Mouse (Mus musculus) neural tube, embryonic 11.5 days (tissue): ENCODE data around the gene Parn. TPM values are rescaled to one million over a fixed set of nuclear protein-coding genes. Genes with fewer than 3 reads are reported as not detected.

Experiments used
- ATAC-seq: fragments of 200-750 bp; cut with Nextera tagmentation; 2 replicates; pipeline ENCODE4 v1.8.0; 2017; ENCODE audit warnings: moderate number of reproducible peaks, mild to moderate bottlenecking, moderate TSS enrichment, moderate library complexity; ENCODE audit not compliant: insufficient read depth, low FRiP score, low TSS enrichment
- DNase-seq: peaks from one replicate; pipeline ENCODE4 v3.0.0-alpha.2; 2015; ENCODE audit warnings: low spot score
- H3K27ac ChIP-seq: fragments of 300-500 bp; sonication (generic); 2 replicates; pipeline ENCODE4 v1.5.1; 2014; ENCODE audit warnings: low read depth, mild to moderate bottlenecking, low read length
- H3K27me3 ChIP-seq: fragments of 300-500 bp; sonication (generic); 2 replicates; pipeline ENCODE4 v1.6.1; 2014; ENCODE audit warnings: mild to moderate bottlenecking, low read length, mixed read lengths; ENCODE audit not compliant: control insufficient read depth, insufficient read depth
- H3K36me3 ChIP-seq: fragments of 300-500 bp; sonication (generic); 2 replicates; pipeline ENCODE4 v1.6.1; 2014; ENCODE audit warnings: mild to moderate bottlenecking, low read length, moderate library complexity, mixed read lengths; ENCODE audit not compliant: control insufficient read depth, insufficient read depth
- H3K4me1 ChIP-seq: fragments of 300-500 bp; sonication (generic); 2 replicates; pipeline ENCODE4 v1.6.1; 2014; ENCODE audit warnings: low read length, mixed read lengths; ENCODE audit not compliant: control insufficient read depth, insufficient read depth
- H3K4me2 ChIP-seq: fragments of 300-500 bp; sonication (generic); 2 replicates; pipeline ENCODE4 v1.6.1; 2014; ENCODE audit warnings: low read depth, mild to moderate bottlenecking, moderate library complexity
- H3K4me3 ChIP-seq: fragments of 300-500 bp; sonication (generic); 2 replicates; pipeline ENCODE4 v1.5.1; 2014; ENCODE audit warnings: low read depth, low read length
- H3K9ac ChIP-seq: fragments of 300-500 bp; sonication (generic); 2 replicates; pipeline ENCODE4 v1.6.1; 2014; ENCODE audit warnings: mild to moderate bottlenecking, low read length
- H3K9me3 ChIP-seq: fragments of 300-500 bp; sonication (generic); 2 replicates; pipeline ENCODE4 v1.6.1; 2016; ENCODE audit warnings: low read length; ENCODE audit not compliant: control insufficient read depth
- WGBS: fragments of 180-500 bp; shearing (Covaris S2); extraction: QIAGEN DNeasy Blood & Tissue Kit; methylation state at CpG from one replicate; pipeline ENCODE4 v1.1.7; 2014; 5-methylcytosine and 5-hydroxymethylcytosine counted together
- polyA plus RNA-seq: library from polyadenylated mRNA; unstranded; fragments of >200 nt; fragmentation: Nextera tagmentation; extraction: Ambion mirVana; gene quantifications from 2 replicates; pipeline ENCODE4 v1.2.1, GENCODE M21; 2014

Parn gene
- polyA plus RNA-seq, 1 experiment from 2014 or later, result 41.3 TPM

- Histone ChIP-seq H3K36me3 (no peaks in the 10 kb centered on the region), H3K9ac (no peak overlapping the region), H3K4me3 (no peak overlapping the region), H3K4me2 (no peak overlapping the region), H3K27me3 (no peaks in the 10 kb centered on the region), H3K9me3 (no peaks in the 10 kb centered on the region), H3K27ac (no peak overlapping the region), H3K4me1 (no peaks in the 10 kb centered on the region)
- WGBS, result 90% methylated on average over 5 of the region's 5 CpGs
- DNase-seq (no peak), ATAC-seq (no peak)
These were observed 55.4 kb downstream of the Parn start for GRCm38 (mm10) chr16:13612571-13612970.

- H3K9ac ChIP-seq, result no peak overlapping the region
- ATAC-seq, result no peak
- H3K27me3 ChIP-seq, result no peaks in the 10 kb centered on the region
- H3K27ac ChIP-seq, result no peak overlapping the region
- no peak overlapping the region for H3K4me2 ChIP-seq
- no peaks in the 10 kb centered on the region for H3K9me3 ChIP-seq
- H3K36me3 ChIP-seq, result no peaks in the 10 kb centered on the region
- H3K4me3 ChIP-seq, result no peak overlapping the region
- WGBS, result 83% methylated on average over 6 of the region's 6 CpGs
- no peaks in the 10 kb centered on the region for H3K4me1 ChIP-seq
- DNase-seq, result no peak
These were observed 55.9 kb downstream of the Parn start for GRCm38 (mm10) chr16:13612058-13612457.

- no peaks in the 10 kb centered on the region for H3K9me3 ChIP-seq
- DNase-seq, result no peak
These were observed 56.6 kb downstream of the Parn start for GRCm38 (mm10) chr16:13611399-13611798.

GRCm38 (mm10) chr16:13610951-13611381, 57.0 kb downstream of the Parn start:
- Histone ChIP-seq H3K27me3 (no peaks in the 10 kb centered on the region), H3K4me3 (no peak overlapping the region), H3K27ac (no peak overlapping the region), H3K4me2 (no peak overlapping the region), H3K4me1 (no peaks in the 10 kb centered on the region), H3K9me3 (no peaks in the 10 kb centered on the region), H3K9ac (no peak overlapping the region), H3K36me3 (no peaks in the 10 kb centered on the region)
- WGBS, result 81% methylated on average over 5 of the region's 5 CpGs
- DNase-seq (no peak), ATAC-seq (no peak)

More at GRCm38 (mm10) chr16:13611399-13611798, 56.6 kb downstream of the Parn start:
- no peak for ATAC-seq
- Histone ChIP-seq H3K4me2 (no peak overlapping the region), H3K27ac (no peak overlapping the region), H3K36me3 (no peaks in the 10 kb centered on the region), H3K27me3 (no peaks in the 10 kb centered on the region), H3K9ac (no peak overlapping the region), H3K4me1 (no peaks in the 10 kb centered on the region), H3K4me3 (no peak overlapping the region)

- no peak for DNase-seq
- no peaks in the 10 kb centered on the region for H3K9me3 ChIP-seq
- no peak overlapping the region for H3K4me3 ChIP-seq
- no peak overlapping the region for H3K9ac ChIP-seq
- H3K27me3 ChIP-seq, result no peaks in the 10 kb centered on the region
- H3K36me3 ChIP-seq, result no peaks in the 10 kb centered on the region
- no peak overlapping the region for H3K27ac ChIP-seq
- ATAC-seq, result no peak
- no peaks in the 10 kb centered on the region for H3K4me1 ChIP-seq
- WGBS, result 82% methylated on average over 1 of the region's 1 CpGs
- H3K4me2 ChIP-seq, result no peak overlapping the region
These were observed 59.3 kb downstream of the Parn start for GRCm38 (mm10) chr16:13608705-13609085.

GRCm38 (mm10) chr16:13607987-13608704, 59.8 kb downstream of the Parn start:
- Histone ChIP-seq H3K4me1 (no peaks in the 10 kb centered on the region), H3K36me3 (no peaks in the 10 kb centered on the region), H3K9me3 (no peaks in the 10 kb centered on the region), H3K4me2 (no peak overlapping the region), H3K9ac (no peak overlapping the region), H3K4me3 (no peak overlapping the region), H3K27me3 (no peaks in the 10 kb centered on the region), H3K27ac (no peak overlapping the region)
- ATAC-seq, result no peak
- no peak for DNase-seq
- WGBS, result 83% methylated on average over 4 of the region's 4 CpGs

- Histone ChIP-seq H3K9ac (no peak overlapping the region), H3K27me3 (no peaks in the 10 kb centered on the region), H3K4me1 (no peaks in the 10 kb centered on the region), H3K4me2 (no peak overlapping the region), H3K9me3 (no peaks in the 10 kb centered on the region), H3K4me3 (no peak overlapping the region), H3K36me3 (no peaks in the 10 kb centered on the region), H3K27ac (no peak overlapping the region)
- ATAC-seq, result no peak
- no peak for DNase-seq
- WGBS, result 69% methylated on average over 1 of the region's 1 CpGs
These were observed 65.2 kb downstream of the Parn start for GRCm38 (mm10) chr16:13602779-13603178.

- H3K4me2 ChIP-seq, result no peak overlapping the region
- H3K9ac ChIP-seq, result no peak overlapping the region
- no peaks in the 10 kb centered on the region for H3K9me3 ChIP-seq
- no peaks in the 10 kb centered on the region for H3K36me3 ChIP-seq
- no peak overlapping the region for H3K27ac ChIP-seq
- DNase-seq (no peak), ATAC-seq (no peak)
- no peak overlapping the region for H3K4me3 ChIP-seq
- WGBS, result 75% methylated on average over 2 of the region's 2 CpGs
- H3K4me1 ChIP-seq, result no peaks in the 10 kb centered on the region
- no peaks in the 10 kb centered on the region for H3K27me3 ChIP-seq
These were observed 78.9 kb downstream of the Parn start for GRCm38 (mm10) chr16:13589049-13589408.

- ATAC-seq, result no peak
These were observed 79.6 kb downstream of the Parn start for GRCm38 (mm10) chr16:13588182-13589048.

More at GRCm38 (mm10) chr16:13588182-13589048, 79.6 kb downstream of the Parn start:
- Histone ChIP-seq H3K9me3 (no peaks in the 10 kb centered on the region), H3K4me1 (no peaks in the 10 kb centered on the region), H3K4me3 (no peak overlapping the region), H3K27me3 (no peaks in the 10 kb centered on the region), H3K4me2 (no peak overlapping the region), H3K27ac (no peak overlapping the region), H3K36me3 (no peaks in the 10 kb centered on the region), H3K9ac (no peak overlapping the region)
- WGBS, result 73% methylated on average over 5 of the region's 5 CpGs
- no peak for DNase-seq
